Mouse (Mus musculus): ENCODE measurements at regions not wholly inside any gene's neighbourhood (a gene's known extent, or its start where the extent isn't known, plus 50 kb on each side); places are given as distances from the start of the nearest gene placed in this dataset.

DNA sequence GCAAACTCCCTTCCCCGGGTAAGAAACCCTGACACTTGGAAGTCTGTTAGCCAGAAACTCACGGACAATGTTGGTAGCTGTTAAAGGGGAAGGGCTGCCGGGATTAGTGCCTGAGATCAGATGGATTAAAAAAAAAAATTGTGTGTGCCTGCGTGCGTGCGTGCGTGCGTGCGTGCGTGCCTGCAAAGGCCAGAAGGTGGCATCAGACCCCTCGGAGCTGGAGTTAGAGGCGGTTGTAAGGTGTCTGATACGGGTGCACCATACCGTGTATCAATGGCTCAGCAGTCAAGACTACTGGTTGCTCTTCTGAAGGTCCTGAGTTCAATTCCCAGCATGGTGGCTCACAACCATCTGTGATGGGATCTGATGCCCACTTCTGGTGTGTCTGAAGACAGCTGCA, 59.0 kb upstream of the Ccdc167 start:
- intact Hi-C loops (cut with DNase I) = loop anchor here (5.0 kb wide), 1 partner anchor 69 kb away; no protein-coding TSS in a partner anchor
- DNase-seq (ENCODE audit: low spot score) = no peak

DNA sequence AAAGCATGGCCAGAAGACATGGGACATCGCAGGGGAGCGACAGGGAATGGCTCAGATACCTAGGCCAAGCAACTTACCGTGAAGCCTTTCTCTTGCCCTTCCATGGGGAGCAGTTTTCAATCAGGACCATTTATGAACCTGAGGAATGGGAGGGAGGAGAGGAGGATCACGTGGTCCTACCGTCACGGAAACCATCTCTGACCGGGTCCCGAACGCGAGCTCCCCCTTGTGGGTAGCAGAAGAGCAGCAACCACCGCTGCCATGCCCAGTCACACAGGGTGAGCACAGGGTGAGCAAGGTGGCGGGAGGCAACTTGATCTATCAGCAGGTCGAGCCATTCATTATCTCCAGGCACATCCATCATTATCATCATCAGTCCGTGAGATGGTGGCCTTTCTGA, 56.5 kb upstream of the Ccdc167 start:
- DNase-seq (ENCODE audit: low spot score) = no peak

DNA sequence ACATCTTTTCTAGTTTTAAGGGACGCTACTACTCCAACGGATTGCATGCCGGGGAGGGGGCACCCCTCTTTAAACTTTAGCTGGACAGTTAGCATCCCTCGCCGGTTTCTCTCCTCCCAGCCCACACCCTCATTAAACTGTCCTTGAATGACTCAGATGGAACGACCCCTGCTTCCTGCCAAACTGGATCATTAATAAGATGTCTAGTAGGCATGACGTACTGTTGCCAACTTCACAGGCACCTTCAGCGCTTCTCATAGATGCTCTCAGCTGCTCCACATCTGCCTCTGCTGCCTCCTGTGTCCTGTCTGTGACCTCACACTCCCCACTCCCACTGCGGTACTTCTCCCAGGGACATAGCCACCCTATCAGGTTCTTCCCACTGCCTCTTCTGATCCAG, 54.1 kb upstream of the Ccdc167 start:
- DNase-seq (ENCODE audit: low spot score) = no peak
- intact Hi-C loops (cut with DNase I) = loop anchor here (5.0 kb wide), 1 partner anchor 169 kb away; no protein-coding TSS in a partner anchor

More for the DNA sequence above, 56.5 kb upstream of the Ccdc167 start:
- intact Hi-C loops (cut with DNase I) = loop anchor here (5.0 kb wide), 1 partner anchor 171 kb away; no protein-coding TSS in a partner anchor

DNA sequence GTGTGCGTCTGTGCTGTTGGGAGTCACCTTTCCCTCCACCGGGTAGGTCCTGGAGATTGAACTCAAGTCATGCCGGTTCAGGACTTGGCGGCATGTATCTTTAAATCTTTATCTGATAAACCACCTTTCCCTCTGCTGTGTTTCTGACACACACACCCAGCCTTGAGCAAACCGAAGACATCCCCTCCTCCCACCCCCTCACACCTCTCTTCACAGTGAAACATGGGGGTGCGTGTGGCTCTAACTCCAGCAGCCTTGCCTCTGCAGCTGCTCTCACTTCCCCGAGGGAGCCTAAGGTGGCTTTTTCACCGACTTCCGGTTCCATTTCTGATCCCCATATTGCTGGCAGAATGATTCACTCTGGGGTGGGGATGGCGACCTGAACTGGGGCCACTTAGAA, 52.8 kb upstream of the Ccdc167 start:
- intact Hi-C loops (cut with DNase I) = loop anchor here (5.0 kb wide), 1 partner anchor 167 kb away; no protein-coding TSS in a partner anchor
- no peak for DNase-seq (ENCODE audit: low spot score)

DNA sequence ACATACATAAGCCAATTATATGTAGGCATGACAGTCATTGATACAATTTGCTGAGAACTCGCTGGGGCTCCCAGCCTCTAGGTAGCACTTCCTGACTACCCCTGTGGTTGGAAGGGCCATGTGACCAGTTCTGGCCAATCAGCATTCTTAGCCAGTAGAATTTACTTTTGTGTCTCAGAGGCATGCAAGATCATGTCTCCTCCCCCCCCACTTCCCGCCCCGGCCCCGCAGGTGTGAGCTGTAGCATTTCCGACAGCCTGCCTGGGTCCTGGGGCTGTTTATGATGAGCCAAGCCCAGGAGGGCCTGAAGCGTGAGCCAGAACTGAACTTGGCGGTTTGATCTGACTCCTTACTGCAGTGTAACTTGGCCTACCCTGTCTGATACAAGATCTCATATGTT, 52.3 kb upstream of the Ccdc167 start:
- no peak for DNase-seq (ENCODE audit: low spot score)
- intact Hi-C loops (cut with DNase I) = no loop called here

DNA sequence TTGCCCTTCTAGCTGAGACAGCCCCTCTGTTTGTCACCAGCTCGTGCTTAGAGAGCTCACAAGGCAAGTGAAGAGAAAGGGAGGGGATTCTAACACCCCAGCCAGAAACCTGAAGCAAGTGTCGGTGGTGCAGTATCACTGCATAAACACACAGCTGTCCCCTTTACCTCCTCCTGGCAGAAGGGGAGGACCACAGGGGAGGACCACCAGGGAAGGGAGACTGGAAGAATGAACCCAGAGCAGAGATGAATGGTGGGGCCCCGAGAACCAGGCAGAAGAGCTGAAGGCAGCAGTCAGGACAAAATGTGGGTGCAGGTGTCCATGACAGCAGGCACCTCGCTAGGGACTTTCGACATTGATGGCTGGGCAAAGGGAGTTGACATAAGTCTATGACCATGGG, 51.8 kb upstream of the Ccdc167 start:
- intact Hi-C loops (cut with DNase I) = no loop called here
- DNase-seq (ENCODE audit: low spot score) = no peak

Data from heart, postnatal 25 days (tissue).